Mouse (Mus musculus) testis, adult 2 months (tissue): ENCODE data around the gene Shank2.

ENCODE experiments used
- CTCF ChIP-seq: fragments of 200-500 bp; IDR thresholded peaks from 2 replicates; pipeline ENCODE4 v1.5.1; 2012; ENCODE audit warnings: low read depth, mild to moderate bottlenecking, inconsistent platforms, low read length, moderate library complexity; ENCODE audit not compliant: control insufficient read depth, insufficient read depth, insufficient replicate concordance
- POLR2A ChIP-seq: fragments of 200-500 bp; IDR thresholded peaks from 2 replicates; pipeline ENCODE4 v1.6.1; 2012; ENCODE audit warnings: low read depth, mild to moderate bottlenecking, inconsistent platforms, low read length, moderate library complexity; ENCODE audit not compliant: control insufficient read depth

- no peak for TF ChIP-seq POLR2A
- no peak for TF ChIP-seq CTCF
These were observed 1.7 kb downstream of the Shank2 start for GRCm38 (mm10) chr7:144003471-144003870.
